Mouse (Mus musculus): Measurements from ENCODE around the gene Abr. TPM values are rescaled to one million over a fixed set of nuclear protein-coding genes. Genes with fewer than 3 reads are reported as not detected.

The Abr gene
- polyA plus RNA-seq, 1 experiment = 54.8 TPM

GRCm38 (mm10) chr11:76420896-76421295 lies 201.2 kb downstream of the Abr start:
- TF ChIP-seq POLR2A (IDR thresholded peaks at IDR 0.05; ENCODE audit: borderline replicate concordance, extremely low read depth, low read depth, low read length) (no peak), CTCF (IDR thresholded peaks at IDR 0.05; ENCODE audit: insufficient read depth, low read length) (no peak)
- no peak for DNase-seq
- H3K4me1 ChIP-seq (ENCODE audit: control insufficient read depth, insufficient read depth, low read length) = peaks cover 7% of the 10 kb centered on the region
- WGBS = 63% methylated on average over 4 of the region's 4 CpGs
- no peak overlapping the region for H3K4me3 ChIP-seq (replicated peaks; ENCODE audit: extremely low read depth, low read depth, low read length)

- TF ChIP-seq CTCF (IDR thresholded peaks at IDR 0.05; ENCODE audit: insufficient read depth, low read length) (no peak), POLR2A (IDR thresholded peaks at IDR 0.05; ENCODE audit: borderline replicate concordance, extremely low read depth, low read depth, low read length) (no peak)
- WGBS = 71% methylated on average over 4 of the region's 4 CpGs
- no peak for DNase-seq
- Histone ChIP-seq H3K4me3 (replicated peaks; ENCODE audit: extremely low read depth, low read depth, low read length) (no peak overlapping the region), H3K4me1 (ENCODE audit: control insufficient read depth, insufficient read depth, low read length) (no peaks in the 10 kb centered on the region)
These were observed 202.9 kb downstream of the Abr start for GRCm38 (mm10) chr11:76419179-76419578.

GRCm38 (mm10) chr11:76418423-76418822 lies 203.7 kb downstream of the Abr start:
- DNase-seq = no peak
- WGBS = 72% methylated on average over 8 of the region's 8 CpGs
- Histone ChIP-seq H3K4me1 (ENCODE audit: control insufficient read depth, insufficient read depth, low read length) (no peaks in the 10 kb centered on the region), H3K4me3 (replicated peaks; ENCODE audit: extremely low read depth, low read depth, low read length) (no peak overlapping the region)
- no peak for TF ChIP-seq POLR2A (IDR thresholded peaks at IDR 0.05; ENCODE audit: borderline replicate concordance, extremely low read depth, low read depth, low read length)
- no peak for TF ChIP-seq CTCF (IDR thresholded peaks at IDR 0.05; ENCODE audit: insufficient read depth, low read length)

GRCm38 (mm10) chr11:76415985-76416384 lies 206.1 kb downstream of the Abr start:
- WGBS = 49% methylated on average over 2 of the region's 2 CpGs
- no peak overlapping the region for H3K4me3 ChIP-seq (replicated peaks; ENCODE audit: extremely low read depth, low read depth, low read length)
- no peak for DNase-seq
- TF ChIP-seq POLR2A (IDR thresholded peaks at IDR 0.05; ENCODE audit: borderline replicate concordance, extremely low read depth, low read depth, low read length) (no peak), CTCF (IDR thresholded peaks at IDR 0.05; ENCODE audit: insufficient read depth, low read length) (no peak)
- H3K4me1 ChIP-seq (ENCODE audit: control insufficient read depth, insufficient read depth, low read length) = 0 out of 2 replicates have a peak, but pooled peaks cover under 1% of the 10 kb centered on the region

DNA sequence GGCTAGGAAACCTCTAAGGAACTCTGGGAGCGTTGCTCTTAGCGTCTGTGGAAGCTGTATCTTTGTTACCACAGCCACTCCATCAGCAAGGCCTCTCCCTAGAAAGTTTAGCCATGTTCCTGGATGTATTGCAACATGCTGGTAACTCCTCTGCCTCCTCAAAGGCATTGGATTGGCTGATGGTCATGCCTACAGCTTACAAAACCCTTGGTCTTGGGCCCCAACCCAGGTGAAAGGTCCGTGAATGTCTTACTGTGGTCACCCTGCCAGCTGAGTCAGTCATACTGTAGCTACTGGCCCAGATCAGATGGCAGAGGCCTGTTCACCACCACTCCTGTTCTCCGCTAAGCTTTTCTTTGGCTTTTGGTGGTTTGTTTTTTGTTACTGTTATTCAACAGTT lies 207.1 kb downstream of the Abr start:
- Histone ChIP-seq H3K4me3 (replicated peaks; ENCODE audit: extremely low read depth, low read depth, low read length) (no peak overlapping the region), H3K4me1 (ENCODE audit: control insufficient read depth, insufficient read depth, low read length) (0 out of 2 replicates have a peak, but pooled peaks cover 2% of the 10 kb centered on the region)
- no peak for DNase-seq
- 89% methylated on average over 4 of the region's 4 CpGs for WGBS
- TF ChIP-seq POLR2A (IDR thresholded peaks at IDR 0.05; ENCODE audit: borderline replicate concordance, extremely low read depth, low read depth, low read length) (no peak), CTCF (IDR thresholded peaks at IDR 0.05; ENCODE audit: insufficient read depth, low read length) (no peak)

DNA sequence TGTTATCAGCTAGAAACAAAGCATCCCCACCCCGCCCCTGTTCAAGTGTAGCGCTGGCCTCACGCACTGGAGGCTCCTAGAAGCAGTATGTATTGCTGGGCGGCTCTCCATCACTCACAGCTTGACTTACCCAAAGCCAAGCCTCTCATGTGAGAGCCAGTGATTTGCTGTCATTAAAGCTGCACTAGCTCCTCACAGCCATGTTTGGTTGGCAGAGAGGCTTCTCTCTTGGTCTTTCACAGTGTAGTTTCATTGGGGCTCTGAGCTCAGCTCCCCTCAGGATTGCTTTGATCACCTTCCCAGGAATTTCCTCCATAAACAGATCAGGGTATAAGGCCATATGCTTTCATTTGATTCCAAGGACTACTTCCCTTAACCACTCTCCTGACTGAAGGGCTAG lies 208.9 kb downstream of the Abr start:
- WGBS = 70% methylated on average over 4 of the region's 4 CpGs
- H3K4me1 ChIP-seq (ENCODE audit: control insufficient read depth, insufficient read depth, low read length) = 0 out of 2 replicates have a peak, but pooled peaks cover 2% of the 10 kb centered on the region
- no peak overlapping the region for H3K4me3 ChIP-seq (replicated peaks; ENCODE audit: extremely low read depth, low read depth, low read length)
- TF ChIP-seq CTCF (IDR thresholded peaks at IDR 0.05; ENCODE audit: insufficient read depth, low read length) (no peak), POLR2A (IDR thresholded peaks at IDR 0.05; ENCODE audit: borderline replicate concordance, extremely low read depth, low read depth, low read length) (no peak)
- DNase-seq = no peak

GRCm38 (mm10) chr11:76410826-76411225 lies 211.3 kb downstream of the Abr start:
- WGBS = 61% methylated on average over 12 of the region's 12 CpGs
- Histone ChIP-seq H3K4me1 (ENCODE audit: control insufficient read depth, insufficient read depth, low read length) (0 out of 2 replicates have a peak, but pooled peaks cover 2% of the 10 kb centered on the region), H3K4me3 (replicated peaks; ENCODE audit: extremely low read depth, low read depth, low read length) (no peak overlapping the region)
- TF ChIP-seq CTCF (IDR thresholded peaks at IDR 0.05; ENCODE audit: insufficient read depth, low read length) = peak; percentile 35; the same call in 1 of the 2 replicates
- no peak for TF ChIP-seq POLR2A (IDR thresholded peaks at IDR 0.05; ENCODE audit: borderline replicate concordance, extremely low read depth, low read depth, low read length)
- DNase-seq = peak; percentile 48

- WGBS = under 1% methylated on average over 46 of the region's 46 CpGs
- Histone ChIP-seq H3K4me1 (ENCODE audit: control insufficient read depth, insufficient read depth, low read length) (0 out of 2 replicates have a peak, but pooled peaks cover 2% of the 10 kb centered on the region), H3K4me3 (replicated peaks; ENCODE audit: extremely low read depth, low read depth, low read length) (peak within 1 kb of the TSS; percentile 86)
- peak; percentile 97 for DNase-seq
- TF ChIP-seq POLR2A (IDR thresholded peaks at IDR 0.05; ENCODE audit: borderline replicate concordance, extremely low read depth, low read depth, low read length) = peak; percentile 64; the same call in 1 of the 2 replicates
- TF ChIP-seq CTCF (IDR thresholded peaks at IDR 0.05; ENCODE audit: insufficient read depth, low read length) = peak; percentile 99
These were observed 215.2 kb downstream of the Abr start, which contains the start of gene Timm22 for GRCm38 (mm10) chr11:76406702-76407583. Gene Timm22, plus strand, starts transcription at chr11:76406952.

DNA sequence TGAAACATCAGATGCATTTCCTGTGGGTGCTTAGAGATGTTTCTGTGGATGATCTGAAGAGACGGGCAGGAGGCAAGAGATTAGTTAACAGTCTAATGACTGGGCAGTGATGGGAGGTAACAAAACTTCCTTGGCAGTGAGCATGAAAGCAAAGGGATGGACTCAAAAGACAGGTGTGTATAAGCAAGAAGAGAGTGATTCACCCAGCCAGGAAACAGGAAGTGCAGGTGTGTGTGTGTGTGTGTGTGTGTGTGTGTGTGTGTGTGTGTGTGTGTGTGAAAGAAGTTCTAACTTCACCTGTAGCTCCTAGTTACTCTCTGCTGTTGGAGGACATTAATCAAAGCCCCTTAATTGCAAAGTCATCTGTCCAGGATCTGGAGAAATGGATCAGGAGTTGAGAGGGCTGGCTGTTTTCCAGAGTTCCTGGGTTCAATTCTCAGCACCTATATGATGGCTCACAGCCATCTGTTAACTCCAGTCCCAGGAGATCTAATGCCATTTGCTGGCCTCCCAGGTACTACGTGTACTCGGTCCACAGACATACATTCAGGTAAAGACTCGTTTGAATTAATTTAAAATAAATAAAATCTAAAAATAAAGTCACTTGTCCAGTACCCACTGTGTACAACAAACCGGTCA lies 216.4 kb downstream of the Abr start:
- 72% methylated on average over 5 of the region's 5 CpGs for WGBS

More for the DNA sequence above, 216.4 kb downstream of the Abr start:
- H3K4me1 ChIP-seq (ENCODE audit: control insufficient read depth, insufficient read depth, low read length) = no peaks in the 10 kb centered on the region
- TF ChIP-seq CTCF (IDR thresholded peaks at IDR 0.05; ENCODE audit: insufficient read depth, low read length) (no peak), POLR2A (IDR thresholded peaks at IDR 0.05; ENCODE audit: borderline replicate concordance, extremely low read depth, low read depth, low read length) (no peak)
- DNase-seq = no peak
- no peak overlapping the region for H3K4me3 ChIP-seq (replicated peaks; ENCODE audit: extremely low read depth, low read depth, low read length)
